Mouse (Mus musculus): ENCODE measurements around the gene Rab3a.

GRCm38 (mm10) chr8:70760775-70761406, 6.4 kb downstream of the Rab3a start, which contains the start of gene Mpv17l2:
- no peak for TF ChIP-seq EP300 (IDR thresholded peaks at IDR 0.05; ENCODE audit: low read depth)
- TF ChIP-seq CTCF (IDR thresholded peaks at IDR 0.05; ENCODE audit: low read depth): no peak
